Mouse (Mus musculus): Measurements from ENCODE around the gene Slc22a23. TPM values are rescaled to one million over a fixed set of nuclear protein-coding genes. Genes with fewer than 3 reads are reported as not detected.

Slc22a23 gene
- polyA plus RNA-seq, 1 experiment from 2014 or later, result 25.4 TPM

- H3K4me1 ChIP-seq (ENCODE audit: control insufficient read depth, insufficient read depth, low read length), result peaks cover 22% of the 10 kb centered on the region
- no peaks in the 10 kb centered on the region for H3K27me3 ChIP-seq (ENCODE audit: control insufficient read depth, insufficient read depth, low read length)
- ATAC-seq (ENCODE audit: low read depth), result no peak
- H3K36me3 ChIP-seq (ENCODE audit: control insufficient read depth, insufficient read depth, low read length), result no peaks in the 10 kb centered on the region
- H3K27ac ChIP-seq (ENCODE audit: low read depth, low read length), result peak overlapping the region; percentile 70; the same call in 1 of the 2 replicates
- WGBS, result 86% methylated on average over 5 of the region's 5 CpGs
- no peak overlapping the region for H3K4me3 ChIP-seq (ENCODE audit: low read depth, low read length)
- H3K4me2 ChIP-seq (ENCODE audit: low read depth, low read length), result no peak overlapping the region
- no peaks in the 10 kb centered on the region for H3K9me3 ChIP-seq (ENCODE audit: control insufficient read depth, low read length)
- no peak overlapping the region for H3K9ac ChIP-seq (replicated peaks; ENCODE audit: low read depth, low read length)
Observed at GRCm38 (mm10) chr13:34270886-34271602, 73.9 kb downstream of the Slc22a23 start.

DNA sequence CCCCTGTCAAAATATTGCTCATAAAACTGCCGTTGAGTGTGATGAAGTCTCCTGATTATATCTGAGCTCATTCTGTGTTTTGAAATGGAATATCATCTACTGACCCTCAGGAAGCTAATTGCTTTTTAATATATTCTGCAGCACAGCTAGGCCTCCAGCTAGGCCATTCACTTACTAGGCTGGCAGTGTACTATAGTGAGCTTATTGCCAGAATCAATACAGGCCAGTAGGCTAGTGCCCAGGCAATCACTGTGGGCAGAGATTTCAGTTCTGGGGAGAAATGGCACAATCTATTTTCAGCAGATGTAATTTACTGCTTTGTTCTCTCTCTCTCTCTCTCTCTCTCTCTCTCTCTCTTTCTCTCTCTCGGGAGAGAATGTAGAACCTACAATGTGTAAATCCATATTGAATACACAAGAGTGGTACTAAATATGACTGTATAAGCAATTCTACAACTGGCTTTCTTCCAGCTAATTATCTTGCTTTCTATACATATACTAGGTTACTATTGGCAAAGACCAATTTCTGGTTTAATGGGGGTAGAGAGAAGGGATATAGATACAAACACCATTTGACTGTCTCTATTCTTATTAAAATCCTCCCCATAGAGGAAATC lies 75.5 kb downstream of the Slc22a23 start:
- 38% methylated on average over 2 of the region's 2 CpGs for WGBS
- Histone ChIP-seq H3K9me3 (ENCODE audit: control insufficient read depth, low read length) (no peaks in the 10 kb centered on the region), H3K27ac (ENCODE audit: low read depth, low read length) (peak overlapping the region; percentile 68; the same call in 1 of the 2 replicates), H3K4me2 (ENCODE audit: low read depth, low read length) (no peak overlapping the region), H3K4me1 (ENCODE audit: control insufficient read depth, insufficient read depth, low read length) (peaks cover 22% of the 10 kb centered on the region), H3K36me3 (ENCODE audit: control insufficient read depth, insufficient read depth, low read length) (no peaks in the 10 kb centered on the region), H3K27me3 (ENCODE audit: control insufficient read depth, insufficient read depth, low read length) (no peaks in the 10 kb centered on the region), H3K4me3 (ENCODE audit: low read depth, low read length) (no peak overlapping the region), H3K9ac (replicated peaks; ENCODE audit: low read depth, low read length) (no peak overlapping the region)
- peak; percentile 73; the same call in 1 of the 2 replicates for ATAC-seq (ENCODE audit: low read depth)

DNA sequence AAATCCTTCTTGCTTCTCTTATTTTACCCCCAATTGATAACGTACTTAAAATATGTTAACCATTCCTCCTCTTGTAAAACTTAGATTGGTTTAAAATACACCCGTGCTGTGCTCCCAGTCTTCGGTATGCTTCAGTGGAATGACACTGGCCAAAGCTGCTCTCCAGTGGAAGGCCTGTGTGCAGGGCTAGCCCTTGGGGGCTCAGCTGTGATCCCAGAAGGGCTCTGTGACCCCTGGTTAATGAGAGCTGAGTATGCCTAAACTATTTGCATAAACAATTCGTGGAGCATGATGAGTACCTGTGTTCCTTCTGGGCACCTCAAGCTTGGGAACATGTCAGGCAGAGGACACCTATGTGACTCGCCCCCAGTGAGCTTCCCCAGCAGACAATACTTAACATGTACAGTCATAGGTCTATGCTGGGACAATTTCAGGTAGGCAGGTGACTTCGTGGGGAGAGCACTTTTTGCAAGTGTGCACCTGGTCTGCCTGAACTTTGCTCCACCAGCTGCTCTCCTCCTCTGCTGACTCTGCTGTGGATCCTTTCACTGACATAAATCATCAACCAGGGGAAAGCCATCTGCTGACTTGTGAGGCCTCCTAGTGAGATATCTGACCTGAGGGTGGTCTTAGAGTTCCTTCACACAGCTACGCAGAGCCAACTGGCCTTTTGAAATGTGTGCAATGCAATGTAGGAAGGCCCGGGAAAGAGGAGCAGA lies 77.9 kb downstream of the Slc22a23 start:
- no peaks in the 10 kb centered on the region for H3K27me3 ChIP-seq (ENCODE audit: control insufficient read depth, insufficient read depth, low read length)
- WGBS, result 84% methylated on average over 8 of the region's 8 CpGs
- no peak for ATAC-seq (ENCODE audit: low read depth)
- H3K9me3 ChIP-seq (ENCODE audit: control insufficient read depth, low read length), result no peaks in the 10 kb centered on the region
- no peak overlapping the region for H3K27ac ChIP-seq (ENCODE audit: low read depth, low read length)
- no peaks in the 10 kb centered on the region for H3K36me3 ChIP-seq (ENCODE audit: control insufficient read depth, insufficient read depth, low read length)
- peaks cover 16% of the 10 kb centered on the region for H3K4me1 ChIP-seq (ENCODE audit: control insufficient read depth, insufficient read depth, low read length)
- H3K9ac ChIP-seq (replicated peaks; ENCODE audit: low read depth, low read length), result no peak overlapping the region
- H3K4me3 ChIP-seq (ENCODE audit: low read depth, low read length), result no peak overlapping the region
- no peak overlapping the region for H3K4me2 ChIP-seq (ENCODE audit: low read depth, low read length)

GRCm38 (mm10) chr13:34266067-34266466 lies 78.9 kb downstream of the Slc22a23 start:
- WGBS, result 87% methylated on average over 8 of the region's 8 CpGs
- Histone ChIP-seq H3K9me3 (ENCODE audit: control insufficient read depth, low read length) (no peaks in the 10 kb centered on the region), H3K27ac (ENCODE audit: low read depth, low read length) (no peak overlapping the region), H3K4me3 (ENCODE audit: low read depth, low read length) (no peak overlapping the region), H3K36me3 (ENCODE audit: control insufficient read depth, insufficient read depth, low read length) (no peaks in the 10 kb centered on the region), H3K4me1 (ENCODE audit: control insufficient read depth, insufficient read depth, low read length) (peaks cover 6% of the 10 kb centered on the region; the same call in 1 of the 2 replicates), H3K9ac (replicated peaks; ENCODE audit: low read depth, low read length) (no peak overlapping the region), H3K27me3 (ENCODE audit: control insufficient read depth, insufficient read depth, low read length) (no peaks in the 10 kb centered on the region), H3K4me2 (ENCODE audit: low read depth, low read length) (no peak overlapping the region)
- no peak for ATAC-seq (ENCODE audit: low read depth)

GRCm38 (mm10) chr13:34265576-34265975 lies 79.4 kb downstream of the Slc22a23 start:
- H3K27ac ChIP-seq (ENCODE audit: low read depth, low read length), result no peak overlapping the region
- WGBS, result 79% methylated on average over 5 of the region's 5 CpGs
- H3K9ac ChIP-seq (replicated peaks; ENCODE audit: low read depth, low read length), result no peak overlapping the region
- H3K4me1 ChIP-seq (ENCODE audit: control insufficient read depth, insufficient read depth, low read length), result peaks cover 1% of the 10 kb centered on the region; the same call in 1 of the 2 replicates
- no peak for ATAC-seq (ENCODE audit: low read depth)
- H3K27me3 ChIP-seq (ENCODE audit: control insufficient read depth, insufficient read depth, low read length), result no peaks in the 10 kb centered on the region
- H3K4me2 ChIP-seq (ENCODE audit: low read depth, low read length), result no peak overlapping the region
- H3K36me3 ChIP-seq (ENCODE audit: control insufficient read depth, insufficient read depth, low read length), result no peaks in the 10 kb centered on the region
- H3K4me3 ChIP-seq (ENCODE audit: low read depth, low read length), result no peak overlapping the region
- H3K9me3 ChIP-seq (ENCODE audit: control insufficient read depth, low read length), result no peaks in the 10 kb centered on the region

DNA sequence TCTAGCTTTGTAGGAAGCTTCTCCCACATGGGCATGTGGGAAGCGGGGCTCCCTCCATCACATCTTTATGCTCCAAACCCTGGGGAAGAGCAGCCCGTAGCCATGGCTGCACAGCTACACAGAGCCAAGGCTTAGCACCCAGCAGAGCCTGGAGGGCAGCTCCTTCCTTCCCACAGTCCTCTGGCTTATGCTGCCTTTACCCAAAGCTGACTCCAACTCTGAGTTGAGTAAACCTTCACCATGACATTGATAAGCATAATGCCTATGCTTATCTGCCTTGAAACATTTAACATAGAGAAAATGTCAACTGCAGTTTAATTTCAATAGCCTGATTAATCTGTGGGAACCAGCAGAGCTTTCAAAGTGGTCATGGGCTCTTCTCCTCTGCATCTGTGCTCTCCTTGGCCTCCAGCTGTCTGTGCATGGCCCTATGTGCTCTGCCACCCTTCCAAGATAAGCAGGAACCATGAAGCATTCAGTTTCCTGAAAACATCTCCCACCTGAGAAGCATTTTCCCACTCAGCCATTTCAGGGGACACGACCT lies 79.9 kb downstream of the Slc22a23 start:
- WGBS, result 94% methylated on average over 3 of the region's 3 CpGs
- H3K4me1 ChIP-seq (ENCODE audit: control insufficient read depth, insufficient read depth, low read length), result no peaks in the 10 kb centered on the region
- no peak for ATAC-seq (ENCODE audit: low read depth)
- H3K9me3 ChIP-seq (ENCODE audit: control insufficient read depth, low read length), result no peaks in the 10 kb centered on the region
- no peak overlapping the region for H3K9ac ChIP-seq (replicated peaks; ENCODE audit: low read depth, low read length)
- no peak overlapping the region for H3K27ac ChIP-seq (ENCODE audit: low read depth, low read length)
- H3K4me2 ChIP-seq (ENCODE audit: low read depth, low read length), result no peak overlapping the region
- no peaks in the 10 kb centered on the region for H3K27me3 ChIP-seq (ENCODE audit: control insufficient read depth, insufficient read depth, low read length)
- H3K36me3 ChIP-seq (ENCODE audit: control insufficient read depth, insufficient read depth, low read length), result no peaks in the 10 kb centered on the region
- H3K4me3 ChIP-seq (ENCODE audit: low read depth, low read length), result no peak overlapping the region

- no peak overlapping the region for H3K4me2 ChIP-seq (ENCODE audit: low read depth, low read length)
Observed at GRCm38 (mm10) chr13:34264508-34264907, 80.5 kb downstream of the Slc22a23 start.

GRCm38 (mm10) chr13:34258765-34259164 lies 86.2 kb downstream of the Slc22a23 start:
- ATAC-seq (ENCODE audit: low read depth), result no peak
- Histone ChIP-seq H3K9me3 (ENCODE audit: control insufficient read depth, low read length) (no peaks in the 10 kb centered on the region), H3K4me3 (ENCODE audit: low read depth, low read length) (no peak overlapping the region), H3K27me3 (ENCODE audit: control insufficient read depth, insufficient read depth, low read length) (no peaks in the 10 kb centered on the region), H3K9ac (replicated peaks; ENCODE audit: low read depth, low read length) (no peak overlapping the region), H3K36me3 (ENCODE audit: control insufficient read depth, insufficient read depth, low read length) (no peaks in the 10 kb centered on the region), H3K4me1 (ENCODE audit: control insufficient read depth, insufficient read depth, low read length) (no peaks in the 10 kb centered on the region), H3K4me2 (ENCODE audit: low read depth, low read length) (no peak overlapping the region), H3K27ac (ENCODE audit: low read depth, low read length) (no peak overlapping the region)
- WGBS, result 89% methylated on average over 3 of the region's 3 CpGs

More at GRCm38 (mm10) chr13:34264508-34264907, 80.5 kb downstream of the Slc22a23 start:
- no peaks in the 10 kb centered on the region for H3K36me3 ChIP-seq (ENCODE audit: control insufficient read depth, insufficient read depth, low read length)
- no peak overlapping the region for H3K9ac ChIP-seq (replicated peaks; ENCODE audit: low read depth, low read length)
- no peak for ATAC-seq (ENCODE audit: low read depth)
- no peaks in the 10 kb centered on the region for H3K9me3 ChIP-seq (ENCODE audit: control insufficient read depth, low read length)
- H3K4me3 ChIP-seq (ENCODE audit: low read depth, low read length), result no peak overlapping the region
- WGBS, result 79% methylated on average over 2 of the region's 2 CpGs
- H3K4me1 ChIP-seq (ENCODE audit: control insufficient read depth, insufficient read depth, low read length), result no peaks in the 10 kb centered on the region
- H3K27ac ChIP-seq (ENCODE audit: low read depth, low read length), result no peak overlapping the region
- no peaks in the 10 kb centered on the region for H3K27me3 ChIP-seq (ENCODE audit: control insufficient read depth, insufficient read depth, low read length)

Data from neural tube, embryonic 14.5 days (tissue).